Mouse (Mus musculus) heart, adult 11 months (tissue): Measurements from ENCODE around the gene Pax7.

Experiments
- DNase-seq: peaks from one replicate; pipeline ENCODE4 v3.0.0; 2022

The Pax7 gene

DNA sequence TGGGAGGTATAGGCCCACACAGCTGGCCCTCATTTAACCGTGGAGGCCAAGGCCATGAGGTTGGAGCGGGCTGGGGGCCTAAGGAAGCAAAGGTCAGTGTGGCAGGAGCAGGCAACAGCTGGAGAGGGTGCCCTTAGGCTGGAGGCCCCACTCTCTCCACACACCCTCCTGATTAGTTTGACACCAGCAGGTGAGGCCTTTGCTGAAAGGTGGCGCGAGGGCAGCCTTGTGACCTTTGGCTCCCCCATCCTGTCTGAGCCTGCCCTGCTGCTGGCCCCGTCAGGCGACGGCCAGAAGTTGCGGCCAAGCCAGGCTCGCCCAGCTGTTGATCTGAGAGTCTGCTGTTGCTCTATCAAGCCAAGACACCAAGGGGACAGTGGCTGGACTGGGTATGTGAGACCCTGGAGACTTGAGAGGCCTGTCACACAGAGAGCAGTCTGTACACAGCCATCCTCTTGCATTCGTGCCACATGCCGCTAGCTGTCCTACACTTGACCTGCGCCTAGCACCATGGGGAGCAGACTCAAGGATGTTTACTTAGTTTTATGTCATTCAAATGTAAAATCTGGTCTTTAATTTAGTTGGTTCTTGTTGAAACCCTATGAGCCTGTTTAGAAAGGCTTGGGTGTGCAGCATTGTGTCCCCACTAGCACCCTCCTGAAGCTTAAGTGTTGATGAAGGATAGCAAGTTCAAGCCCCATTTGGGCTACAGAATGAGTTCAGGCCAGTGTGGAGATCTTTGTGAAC is 86.0 kb downstream of the Pax7 start:
- no peak for DNase-seq

DNA sequence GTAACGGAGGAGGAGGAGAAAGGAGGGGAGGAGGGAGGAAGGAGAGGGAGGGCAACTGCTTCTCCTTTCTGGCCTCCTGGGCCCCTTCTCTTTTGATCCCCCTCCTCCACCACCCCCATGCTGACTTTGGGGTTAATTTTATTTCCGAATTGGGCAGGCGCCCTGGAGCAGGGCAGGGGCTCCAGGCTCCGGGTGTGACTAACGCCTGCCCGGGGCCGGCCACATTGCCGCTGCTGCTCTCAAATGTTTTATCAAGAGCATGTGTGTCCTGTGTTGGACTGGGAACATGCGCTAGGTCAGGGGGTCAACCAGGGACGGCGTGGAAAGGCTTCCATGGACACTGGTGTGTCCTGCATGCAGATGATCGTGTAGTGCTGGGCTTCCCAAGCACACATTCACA is 87.2 kb downstream of the Pax7 start:
- DNase-seq: no peak

DNA sequence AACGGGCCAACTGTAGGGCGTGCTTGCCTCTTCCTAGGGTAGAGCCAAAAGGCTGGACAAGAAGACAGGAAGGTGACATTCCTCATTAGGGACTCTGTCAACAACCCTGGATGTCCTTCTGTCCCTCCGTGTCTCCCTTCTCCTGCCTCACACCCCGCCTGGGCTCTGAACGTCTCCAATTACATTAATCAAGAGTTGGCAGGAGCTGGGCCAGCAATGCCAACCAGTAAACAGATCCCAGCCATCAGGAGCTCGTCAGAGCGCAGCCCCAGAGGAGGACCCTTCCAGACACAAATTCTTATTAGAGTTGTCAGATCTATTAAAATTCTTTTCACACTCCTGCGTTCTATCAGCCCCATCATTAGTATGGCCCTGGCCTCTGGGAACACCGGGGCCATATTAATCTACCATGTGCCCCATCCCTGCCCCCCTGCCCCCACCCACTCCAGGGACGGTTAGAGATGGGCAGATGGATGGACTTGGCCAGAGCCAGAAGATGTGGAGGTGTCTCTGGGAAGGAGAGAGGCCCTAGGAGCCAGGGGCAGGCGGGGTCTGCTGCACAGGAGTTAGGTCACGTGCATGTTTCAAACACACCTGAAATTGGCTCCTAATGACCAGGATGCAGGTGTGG is 88.4 kb downstream of the Pax7 start:
- no peak for DNase-seq

DNA sequence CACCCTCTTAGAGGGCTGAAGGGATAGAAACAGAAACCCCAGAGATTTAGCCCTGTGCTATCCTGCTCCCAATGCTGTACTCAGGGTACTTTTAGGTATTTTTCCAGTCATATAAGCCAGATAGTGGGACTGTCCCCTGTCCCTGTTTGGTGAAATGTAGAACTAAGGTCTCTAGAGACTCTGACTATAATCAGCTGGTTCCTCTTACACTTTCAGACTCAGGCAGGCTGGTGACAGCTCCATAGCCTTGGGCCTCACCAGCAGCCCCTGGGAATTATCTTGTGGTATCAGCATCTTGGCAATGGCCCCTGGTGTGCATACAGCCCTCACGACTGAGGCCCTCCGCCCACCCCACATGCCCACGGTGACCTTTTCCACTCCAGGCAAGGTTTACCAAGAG is 89.7 kb downstream of the Pax7 start:
- no peak for DNase-seq

DNA sequence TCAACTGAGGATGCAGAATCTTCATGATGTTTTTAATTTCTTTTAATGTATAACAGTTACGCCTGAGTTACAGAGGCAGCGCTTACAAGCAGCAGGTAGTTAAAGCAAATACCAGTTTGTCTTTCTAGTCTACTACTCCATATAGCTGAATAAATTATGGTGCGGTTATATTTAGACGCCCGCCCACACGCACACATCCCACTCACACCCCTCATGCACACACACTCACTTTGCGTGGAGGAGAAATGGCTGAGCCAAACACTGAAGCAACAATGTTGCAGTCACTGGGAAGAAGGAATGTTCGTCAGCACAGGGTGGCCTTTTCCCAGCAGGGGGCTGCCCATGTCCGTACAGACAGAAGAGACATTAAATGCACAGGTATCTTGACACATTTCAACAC is 96.3 kb downstream of the Pax7 start:
- no peak for DNase-seq

DNA sequence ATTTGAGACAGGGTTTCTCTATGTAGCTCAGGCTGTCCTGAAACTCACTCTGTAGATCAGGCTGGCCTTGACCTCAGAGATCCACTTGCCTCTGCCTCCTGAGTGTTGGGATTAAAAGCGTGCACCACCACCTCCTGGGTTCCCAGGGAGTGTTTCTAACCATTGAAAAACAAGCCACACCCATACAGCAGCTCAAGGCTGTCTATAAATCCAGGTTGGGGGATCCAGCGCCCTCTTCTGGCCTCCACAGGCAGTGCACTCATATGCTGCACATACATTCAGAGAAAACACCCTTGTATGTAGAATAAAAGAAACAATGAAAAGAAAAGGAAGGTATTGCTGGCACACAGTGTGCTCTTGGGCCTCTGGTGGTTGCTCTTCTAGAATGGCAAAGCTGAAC is 106.2 kb downstream of the Pax7 start:
- DNase-seq: no peak

DNA sequence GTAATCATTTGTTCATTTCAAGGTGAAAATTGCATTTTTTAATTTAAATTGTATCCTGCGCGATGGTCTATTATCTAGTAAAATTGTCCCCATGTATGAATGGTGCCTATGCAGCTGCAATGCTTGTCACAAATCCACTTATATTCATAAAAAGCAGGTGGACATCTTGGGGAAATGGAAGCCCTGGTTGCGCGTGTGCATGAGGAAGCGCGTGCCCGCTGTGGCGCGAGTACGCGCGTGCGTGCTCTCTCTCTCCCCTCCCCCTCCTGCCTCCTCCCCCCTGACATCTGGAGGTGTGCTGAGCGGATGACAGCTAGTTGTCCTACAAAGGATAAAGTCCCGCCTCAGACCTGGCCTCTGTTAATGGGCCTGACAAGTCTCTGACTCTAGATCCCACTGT is 107.9 kb downstream of the Pax7 start:
- no peak for DNase-seq

DNA sequence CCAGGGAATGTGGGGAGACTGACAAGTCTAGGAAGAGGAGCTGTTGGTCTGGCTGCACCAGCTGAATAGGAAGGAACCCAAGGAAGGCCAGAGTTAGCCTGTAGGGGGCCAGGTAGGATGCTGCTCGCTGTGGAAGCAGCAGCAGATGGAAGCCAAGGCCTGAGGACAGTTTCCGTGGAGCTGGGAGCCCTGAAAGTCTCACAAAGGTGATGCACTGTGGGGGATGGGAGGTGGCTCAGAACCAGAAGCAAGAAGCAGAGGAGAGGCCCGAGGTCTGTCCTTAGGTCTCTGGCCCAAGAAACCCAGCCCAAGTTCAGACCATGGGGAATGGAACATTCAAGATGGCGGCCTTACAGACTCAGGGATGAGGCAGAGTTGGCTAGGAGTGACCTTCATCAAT is 109.0 kb downstream of the Pax7 start:
- DNase-seq: no peak

DNA sequence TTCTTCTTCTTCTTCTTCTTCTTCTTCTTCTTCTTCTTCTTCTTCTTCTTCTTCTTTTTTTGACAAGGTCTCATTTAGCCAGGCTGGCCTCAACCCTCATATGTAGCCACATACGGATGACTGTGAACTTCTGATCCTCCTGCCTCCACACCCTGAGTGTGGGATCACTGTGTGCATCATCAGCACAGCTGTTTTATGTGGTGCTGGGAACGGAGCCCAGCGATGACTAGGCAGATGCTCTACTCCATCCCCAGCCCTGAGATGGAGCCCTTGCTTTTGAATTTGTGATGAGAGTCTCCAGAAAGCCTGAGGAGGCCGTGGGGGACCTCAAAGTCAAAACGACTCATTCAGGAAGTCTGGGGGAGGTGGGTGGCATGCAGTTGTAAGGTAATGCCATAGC is 114.3 kb downstream of the Pax7 start:
- no peak for DNase-seq

DNA sequence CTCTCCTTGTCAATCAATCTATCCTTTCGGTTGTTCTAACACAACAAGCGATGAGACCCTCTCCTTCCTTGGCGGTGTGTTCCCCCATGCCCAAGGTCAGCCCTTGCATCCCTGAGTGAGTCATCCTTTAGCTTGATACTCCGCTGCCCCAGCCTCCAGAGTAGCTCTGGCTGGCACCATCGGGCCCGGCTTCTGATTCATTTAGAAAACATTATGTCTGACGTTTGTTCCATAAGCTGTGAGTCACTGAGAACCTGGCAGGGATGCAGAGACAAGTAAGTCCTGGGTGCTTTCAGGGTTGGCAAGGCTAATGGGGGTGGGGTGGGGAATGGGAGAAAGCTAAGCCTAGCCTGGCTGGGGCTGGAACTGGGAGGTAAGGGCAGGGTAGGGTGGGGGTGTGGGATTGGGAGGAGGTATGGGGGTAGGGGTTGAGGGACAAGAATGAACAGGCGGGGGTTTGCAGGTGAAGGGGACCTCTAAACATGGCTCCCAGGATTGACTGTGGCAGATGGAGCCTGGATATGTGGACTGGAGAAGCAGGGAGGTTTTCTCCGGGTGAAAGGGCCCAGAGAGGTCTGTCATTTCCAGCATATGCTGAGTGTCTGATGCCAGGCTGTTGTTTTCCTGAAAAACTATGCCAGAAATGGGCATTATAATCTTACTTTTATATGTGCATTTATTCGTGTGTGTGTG is 116.7 kb downstream of the Pax7 start:
- no peak for DNase-seq

DNA sequence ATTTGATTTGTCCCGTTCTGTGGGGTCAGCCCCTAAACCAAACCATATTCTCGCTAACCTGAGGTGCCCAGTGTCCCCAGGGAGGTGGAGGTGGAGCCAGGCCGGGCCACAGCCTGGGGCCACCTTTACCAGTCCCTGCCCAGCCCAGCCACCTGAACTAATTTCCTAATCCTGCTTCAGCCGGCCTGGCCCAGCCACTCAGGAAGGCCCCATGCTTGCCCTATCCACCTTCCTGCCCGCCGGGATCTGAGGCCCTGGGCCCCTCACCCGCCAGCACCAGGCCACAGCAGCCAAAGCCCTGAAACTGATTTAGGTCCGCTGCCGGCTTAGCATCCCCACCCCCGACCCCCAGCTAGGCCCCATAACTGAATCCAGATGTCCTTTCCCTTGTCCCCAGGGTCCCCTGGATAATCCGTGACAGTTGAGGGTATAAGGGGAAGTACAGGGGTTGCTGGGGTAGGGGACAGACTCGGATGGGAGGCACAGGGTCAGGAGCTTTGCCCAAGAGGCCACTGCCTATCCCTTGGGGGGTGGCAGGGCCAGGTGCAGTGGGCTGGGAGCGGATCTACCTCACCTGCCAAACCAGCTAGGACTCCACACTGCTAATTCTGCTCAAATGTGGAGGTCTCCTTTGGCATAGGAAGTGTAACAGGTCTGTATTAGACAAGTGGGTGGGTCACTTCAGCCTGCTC is 117.9 kb downstream of the Pax7 start:
- no peak for DNase-seq

DNA sequence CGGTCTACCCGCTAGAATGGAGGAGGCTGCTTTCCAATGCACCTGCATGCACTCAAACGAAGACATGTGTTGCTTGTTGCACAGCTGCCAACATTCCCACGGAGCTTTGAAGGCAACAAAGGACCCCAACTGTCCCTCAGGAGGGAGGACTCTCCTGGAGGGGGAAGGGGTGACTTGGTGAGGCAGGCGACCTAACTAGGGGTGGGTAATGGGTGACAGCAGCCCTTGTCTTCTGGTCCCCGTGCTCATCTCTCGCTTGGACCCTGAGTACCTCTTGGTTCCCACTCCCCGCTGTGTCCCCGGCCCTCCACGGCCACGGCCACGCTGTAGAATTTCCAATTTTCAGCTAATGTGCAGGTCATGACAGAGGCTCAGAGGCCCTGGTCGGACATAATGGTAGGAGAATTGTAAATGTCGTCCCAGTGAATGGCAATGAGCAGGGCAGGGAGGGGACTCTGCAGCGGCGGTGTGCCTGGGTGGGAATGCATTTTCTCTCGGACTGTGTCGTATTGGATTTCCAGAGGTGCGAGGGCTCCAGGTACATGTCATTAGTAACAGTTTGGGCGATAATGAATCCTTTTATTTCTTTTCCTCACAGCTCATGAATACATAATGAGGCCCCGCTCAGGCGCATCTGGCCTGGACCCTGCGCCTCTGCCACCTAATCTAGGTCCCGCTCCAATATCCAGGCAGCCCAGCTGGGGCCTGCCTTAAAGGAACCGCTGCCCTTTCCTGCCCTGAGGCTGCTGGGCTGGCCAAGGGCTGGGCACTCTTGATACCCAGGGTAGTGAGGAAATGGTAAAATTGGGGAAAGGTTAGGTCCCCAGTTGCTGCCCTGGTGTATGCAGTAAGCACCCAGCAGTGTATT is 122.6 kb downstream of the Pax7 start:
- DNase-seq: no peak

DNA sequence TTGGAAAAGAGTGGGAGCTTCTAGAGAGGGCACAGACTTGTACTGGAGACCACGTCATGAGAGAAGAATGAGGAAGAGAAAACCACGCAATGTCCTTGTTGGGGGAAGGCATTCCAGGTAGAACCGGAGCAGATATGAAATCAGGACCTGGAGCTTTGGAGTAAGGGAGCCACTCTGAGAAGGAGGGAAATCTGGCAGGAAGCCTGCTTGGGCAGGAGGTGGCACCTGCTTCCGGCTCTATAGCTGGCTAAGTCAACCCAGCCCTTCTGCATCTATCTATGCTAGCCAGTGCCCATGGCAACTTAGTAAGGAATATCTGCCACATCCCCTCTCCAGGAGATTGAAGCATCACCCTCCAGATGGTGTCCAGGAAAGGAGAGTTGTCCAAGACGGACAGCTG is 127.3 kb downstream of the Pax7 start:
- no peak for DNase-seq

DNA sequence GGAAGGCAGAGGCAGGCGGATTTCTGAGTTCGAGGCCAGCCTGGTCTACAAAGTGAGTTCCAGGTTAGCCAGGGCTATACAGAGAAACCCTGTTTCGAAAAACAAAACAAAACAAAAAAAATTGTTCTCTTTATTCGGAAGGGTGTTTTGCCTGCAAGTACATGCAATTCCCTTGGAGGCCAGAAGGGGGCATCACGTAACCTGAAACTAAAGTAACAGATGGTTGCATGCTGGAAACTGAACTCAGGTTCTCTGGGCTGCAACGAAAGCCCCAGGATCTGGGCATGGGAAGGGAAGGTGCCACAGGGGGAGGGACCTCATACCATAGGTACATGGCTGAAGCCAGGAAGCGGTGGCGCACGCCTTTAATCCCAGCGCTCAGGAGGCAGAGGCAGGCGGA is 129.9 kb downstream of the Pax7 start:
- no peak for DNase-seq

DNA sequence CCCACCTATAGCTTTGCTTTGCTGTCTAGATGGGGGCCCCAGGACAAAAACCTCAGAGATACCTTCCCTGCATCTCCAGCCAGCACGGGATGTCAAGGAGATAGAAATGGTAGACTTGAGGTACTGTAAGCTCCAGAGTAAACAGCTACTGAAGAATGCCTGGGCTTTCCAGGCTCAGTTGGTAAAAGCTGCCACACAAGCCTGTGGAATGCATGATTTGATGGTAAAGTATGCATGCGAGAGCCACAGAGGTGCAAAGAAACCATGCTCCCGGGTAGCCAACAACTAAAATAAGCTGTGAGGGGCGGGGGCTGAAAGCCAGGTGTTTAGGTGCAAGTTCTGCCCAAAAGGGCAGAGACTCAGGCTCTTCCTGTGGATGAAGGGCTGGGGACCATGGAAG is 130.4 kb downstream of the Pax7 start:
- no peak for DNase-seq

DNA sequence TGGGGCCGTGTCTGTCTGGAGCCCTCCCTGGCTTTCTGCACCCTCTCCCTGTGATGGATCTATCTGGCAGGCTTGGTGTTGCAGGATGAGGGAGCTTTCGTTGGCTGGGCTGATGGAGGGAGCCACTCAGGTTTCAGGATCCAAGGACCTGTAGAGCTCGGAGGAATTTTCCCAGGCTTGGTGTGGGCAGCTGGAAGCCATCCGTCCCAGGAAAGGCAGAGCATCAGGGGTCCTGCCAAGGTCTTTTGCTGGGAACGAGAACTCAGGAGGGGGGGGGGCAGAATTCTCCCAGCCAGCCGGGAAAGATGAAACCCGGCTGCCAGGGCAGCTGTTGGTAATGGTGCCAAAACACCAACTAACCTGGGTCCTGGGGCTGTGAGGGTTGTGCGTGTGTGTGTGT is 134.7 kb downstream of the Pax7 start:
- no peak for DNase-seq

DNA sequence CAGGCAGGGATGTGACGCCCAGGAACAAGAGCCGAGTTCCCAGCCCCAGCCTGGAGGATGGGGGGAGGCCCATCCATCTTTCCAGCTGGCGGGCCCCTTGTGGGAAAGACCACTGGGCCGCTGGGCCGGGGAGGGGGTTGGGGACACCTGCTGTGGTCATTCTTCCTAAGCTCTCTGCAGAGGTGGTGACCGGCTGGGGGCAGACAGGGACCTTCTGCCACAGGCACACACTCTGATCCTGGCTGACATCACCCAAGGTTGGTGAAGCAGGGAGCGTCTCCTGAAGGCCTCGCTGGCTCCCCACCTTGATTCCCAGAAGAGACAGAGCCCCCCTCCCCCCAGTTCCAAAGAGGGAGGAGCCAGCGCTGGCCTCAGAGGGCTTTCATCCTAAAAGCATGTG is 135.6 kb downstream of the Pax7 start:
- no peak for DNase-seq

DNA sequence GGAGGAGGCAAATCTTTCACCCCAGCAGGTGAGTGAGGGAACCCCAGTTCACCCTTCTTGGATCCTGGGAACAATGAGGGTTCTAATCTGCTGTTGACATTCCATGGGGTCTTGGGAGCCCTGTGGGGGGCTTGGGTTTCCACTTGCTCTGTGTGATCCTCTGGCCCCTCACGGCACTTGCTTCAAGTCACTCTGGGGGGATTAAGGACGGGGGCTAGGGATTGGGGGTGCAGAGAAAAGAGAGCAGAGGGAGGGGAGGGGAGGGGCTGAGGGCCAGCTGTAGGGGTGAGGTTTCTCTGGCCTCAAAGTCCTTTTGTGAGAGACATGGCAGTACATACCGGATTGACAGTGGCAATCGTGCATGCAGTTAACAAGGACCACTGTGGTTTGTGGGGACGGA is 140.0 kb downstream of the Pax7 start:
- no peak for DNase-seq

DNA sequence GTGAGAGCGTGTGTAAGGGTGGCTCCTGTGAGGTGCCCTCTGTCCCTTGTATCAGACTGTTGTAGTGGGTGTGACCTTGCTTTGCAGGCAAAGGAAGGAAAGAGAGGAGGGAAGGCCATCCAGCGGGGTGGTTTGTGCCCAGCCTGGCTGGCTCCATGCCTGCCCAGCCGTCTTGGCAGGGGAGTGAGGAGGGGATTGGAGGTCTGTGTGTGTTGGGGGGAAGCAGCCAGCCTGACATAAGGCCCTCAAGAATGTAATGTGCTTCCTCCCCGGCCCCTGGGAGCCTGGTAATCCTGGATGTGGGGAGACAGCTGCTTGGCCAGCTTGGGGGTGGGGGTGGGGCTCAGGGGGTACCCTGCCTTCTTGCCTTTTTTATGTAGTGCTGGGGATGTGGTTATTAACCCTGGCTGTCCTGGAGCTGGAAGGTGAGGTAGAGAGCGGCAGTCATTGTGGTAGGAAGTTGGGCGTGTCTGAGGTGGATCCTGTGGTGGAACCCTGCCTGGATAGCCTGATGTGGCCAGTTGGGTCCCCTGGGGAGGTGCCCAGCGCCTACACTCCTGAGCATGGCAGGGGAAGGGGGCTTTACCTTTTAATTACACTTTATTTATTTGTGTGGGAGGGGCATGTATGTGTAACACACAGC is 143.6 kb downstream of the Pax7 start:
- no peak for DNase-seq

DNA sequence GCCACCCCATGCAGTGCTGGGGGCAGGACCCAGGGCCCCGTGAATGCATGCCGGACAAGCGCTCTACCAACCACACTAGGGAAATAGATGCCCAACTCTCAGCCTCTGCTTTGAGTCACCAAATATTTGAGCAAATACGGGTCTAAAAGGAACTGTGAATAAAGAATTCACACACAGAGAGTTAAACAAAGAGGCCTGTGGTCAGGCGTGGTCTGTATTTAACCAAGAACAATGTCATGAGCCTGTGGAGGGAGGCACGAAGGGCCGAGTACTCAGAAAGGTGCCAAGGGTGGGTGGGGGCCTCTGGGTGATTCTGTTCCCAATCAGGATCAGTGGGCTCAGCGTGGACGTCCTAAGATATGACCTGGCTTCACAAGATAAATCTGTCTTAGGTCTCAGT is 145.3 kb downstream of the Pax7 start:
- no peak for DNase-seq
